Mouse (Mus musculus) urinary bladder, postnatal 36 days (tissue): Measurements from ENCODE around the gene Scrg1.
"Not testable (repeated sequence)": the region's sequence is repeated elsewhere in the genome, so short reads cannot be mapped to it uniquely, and the experiment has no call there.

ENCODE experiments used
- DNase-seq, 2 experiments: peaks; one replicate each; pipeline ENCODE4 v3.0.0; 2022; ENCODE audit warnings: low spot score in 2 of 2, mixed read lengths in 1 of 2

Gene Scrg1

DNA sequence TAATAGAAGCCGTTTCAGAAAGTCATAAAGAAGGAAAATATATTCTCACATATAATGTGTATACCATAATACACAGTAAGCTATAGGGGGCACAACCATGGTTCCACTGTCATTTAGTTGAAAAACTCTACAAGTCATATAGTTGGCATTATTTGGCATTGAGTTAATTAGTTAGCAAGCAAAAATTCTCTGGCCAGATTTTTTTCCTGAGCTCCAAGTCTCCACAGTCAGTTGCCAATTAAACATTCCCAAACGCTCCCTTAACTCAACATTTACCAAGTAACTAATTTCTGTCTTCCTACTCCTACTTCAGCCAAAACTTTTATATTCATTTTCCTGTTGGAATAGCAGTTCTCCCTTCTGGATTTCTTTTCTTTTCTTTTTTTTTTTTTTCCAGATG is 2.4 kb upstream of the Scrg1 start:
- DNase-seq = no peak

DNA sequence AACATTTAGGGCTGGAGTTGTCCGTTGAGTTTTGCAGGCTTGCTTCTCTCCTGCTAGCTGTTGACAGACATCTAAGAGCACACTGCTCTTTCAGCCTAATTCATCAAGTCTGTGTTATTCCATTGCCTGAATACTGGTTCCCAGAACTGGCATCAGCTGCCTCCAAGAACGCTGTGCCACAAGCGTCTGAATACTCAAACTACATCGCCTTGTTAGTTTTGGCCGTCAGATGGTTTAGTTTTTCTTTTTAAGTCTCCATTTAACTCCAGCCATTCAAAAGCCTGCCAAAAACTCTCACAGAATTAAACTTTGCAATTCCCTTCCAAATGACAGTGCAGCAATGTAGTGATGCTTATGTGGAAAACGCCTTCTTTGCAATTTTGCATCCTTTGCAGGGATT is 1.4 kb downstream of the Scrg1 start:
- DNase-seq = no peak

GRCm38 (mm10) chr8:57457942-57458341 is 2.2 kb downstream of the Scrg1 start:
- no peak for DNase-seq

GRCm38 (mm10) chr8:57462839-57463238 is 7.1 kb downstream of the Scrg1 start:
- no peak for DNase-seq

- no peak for DNase-seq
These were observed 8.0 kb downstream of the Scrg1 start for GRCm38 (mm10) chr8:57463757-57464156.

DNA sequence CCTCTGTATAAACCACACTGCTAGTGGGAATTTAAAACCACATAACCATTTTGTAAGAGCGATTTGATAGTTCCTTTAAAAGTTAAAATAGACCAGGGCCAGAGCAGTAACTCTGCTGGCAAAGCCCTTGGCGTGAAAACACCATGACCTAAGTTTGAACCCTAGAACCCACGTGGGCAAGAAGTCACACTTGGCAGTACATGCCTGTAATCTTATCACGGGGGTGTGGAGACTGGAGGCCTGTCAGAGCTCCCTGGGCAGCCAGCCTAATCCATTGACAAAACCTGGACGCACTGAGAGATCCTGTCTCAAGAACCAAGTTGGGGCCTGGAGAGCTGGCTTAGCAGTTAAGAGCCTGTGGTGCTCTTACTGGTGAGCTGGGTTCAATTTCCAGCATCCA is 12.9 kb downstream of the Scrg1 start:
- peak; percentile 42 to 80 for DNase-seq

GRCm38 (mm10) chr8:57470863-57471262 is 15.1 kb downstream of the Scrg1 start:
- no peak for DNase-seq

DNA sequence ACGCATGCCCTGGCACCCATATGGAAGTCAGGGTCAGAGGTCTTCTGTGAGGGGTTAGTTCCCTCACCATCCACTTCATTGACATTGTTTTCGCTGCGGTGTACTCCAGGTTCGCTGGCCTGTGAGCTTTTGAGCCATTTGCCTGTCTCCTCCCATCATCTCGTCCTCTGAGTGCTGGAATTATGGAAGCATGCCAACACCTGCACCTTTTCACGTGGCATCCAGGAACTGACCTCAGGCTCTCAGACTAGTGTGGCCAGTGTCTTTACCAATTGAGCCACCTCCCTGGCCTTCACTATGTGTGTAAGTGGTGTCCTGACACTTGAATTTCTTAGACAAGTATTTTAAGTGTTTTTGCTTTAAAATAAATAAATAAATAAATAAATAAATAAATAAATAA is 18.0 kb downstream of the Scrg1 start:
- DNase-seq = no peak

DNA sequence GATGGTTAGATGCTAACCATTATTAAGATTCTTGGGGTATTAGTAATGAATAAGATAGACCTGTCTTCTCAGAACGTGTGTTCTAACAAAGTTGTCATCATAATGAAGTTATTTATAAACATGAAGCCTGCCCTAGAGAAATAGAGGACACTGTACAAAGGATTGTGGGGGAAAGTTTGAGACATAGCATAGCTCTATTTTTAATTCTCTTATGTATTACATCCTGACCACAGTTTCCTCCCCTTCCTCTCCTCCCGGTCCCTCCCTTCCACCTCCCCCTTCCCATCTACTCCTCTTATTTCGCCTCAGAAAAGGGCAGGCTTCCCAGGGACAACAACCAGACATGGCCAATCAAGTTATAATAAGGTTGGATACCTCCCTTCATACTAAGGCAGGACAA is 22.7 kb downstream of the Scrg1 start:
- no peak for DNase-seq

GRCm38 (mm10) chr8:57479700-57480099 is 24.0 kb downstream of the Scrg1 start:
- no peak for DNase-seq

GRCm38 (mm10) chr8:57480606-57481005 is 24.9 kb downstream of the Scrg1 start:
- no peak for DNase-seq

DNA sequence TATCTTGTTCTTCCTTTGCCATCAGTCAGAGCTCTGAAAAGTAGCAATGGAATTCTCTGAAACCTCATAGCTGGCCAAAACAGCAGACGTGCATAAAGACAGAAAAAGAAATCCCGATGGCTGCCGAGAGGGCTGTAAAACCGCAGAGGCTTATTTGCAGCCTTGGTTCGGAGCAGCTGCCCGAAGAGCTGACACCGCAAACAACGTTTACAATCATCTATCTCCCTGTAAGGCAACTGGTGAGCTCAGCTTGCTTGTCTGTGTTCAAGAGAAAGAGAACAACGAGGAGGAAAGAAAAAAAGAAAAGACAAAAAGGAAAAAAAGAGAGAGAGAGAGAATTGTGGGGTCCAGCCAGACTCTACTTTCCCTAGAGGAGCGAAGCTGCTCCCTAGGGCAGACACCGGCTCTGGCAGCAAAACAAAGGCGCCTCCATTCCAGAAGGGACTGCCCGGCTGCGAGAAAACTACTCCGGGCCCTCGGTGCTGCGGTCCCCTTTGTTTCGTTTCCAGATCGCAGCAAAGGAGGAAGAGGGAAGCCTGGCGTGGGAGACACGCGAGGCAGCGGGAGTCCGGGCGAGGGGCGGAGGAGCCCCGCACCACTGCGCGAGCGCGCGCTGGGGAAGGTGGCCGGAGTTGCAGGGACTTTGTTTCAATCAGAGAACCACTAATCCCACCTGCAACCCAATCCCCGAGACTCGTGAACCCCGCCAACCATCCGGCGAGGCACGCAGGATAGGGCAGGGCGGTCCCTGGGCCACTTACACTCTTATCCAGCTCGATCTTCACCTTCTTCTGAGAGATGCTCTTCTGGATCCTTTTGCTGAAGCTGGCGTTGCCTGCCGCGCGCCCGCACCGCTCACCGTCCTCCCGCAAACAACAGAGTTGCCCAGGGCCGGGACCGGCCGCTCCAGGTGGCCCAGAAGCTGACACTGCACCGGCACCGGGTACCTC is 31.0 kb downstream of the Scrg1 start:
- DNase-seq = peak; percentile 23 to 36

GRCm38 (mm10) chr8:57487441-57488155 is 31.9 kb downstream of the Scrg1 start, which contains the start of gene Sap30:
Gene Sap30 (minus strand): TSS chr8:57487860.
- peak; percentile 97 to 99 for DNase-seq

DNA sequence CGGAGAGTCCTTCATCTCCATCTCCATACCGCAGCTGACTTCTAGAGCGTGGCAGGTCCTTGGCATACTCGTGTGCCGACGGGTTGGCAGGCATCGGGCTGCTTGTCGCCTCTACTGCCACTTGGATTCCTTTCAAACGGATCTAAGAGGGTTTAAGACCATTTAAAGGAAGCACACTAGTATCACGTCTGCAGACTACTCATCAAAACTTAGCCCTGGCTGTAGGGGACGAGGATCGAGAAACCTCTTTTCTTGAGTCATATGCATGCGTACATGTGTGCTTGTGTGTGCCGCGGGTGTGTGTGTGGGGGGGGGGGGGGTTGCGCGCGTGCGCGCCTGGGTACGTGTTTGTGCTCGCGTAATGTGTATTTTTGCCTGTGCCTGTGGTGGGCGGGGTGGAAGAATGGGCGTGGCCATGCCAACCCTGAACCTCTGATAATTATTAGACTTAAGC is 32.6 kb downstream of the Scrg1 start:
- peak; percentile 37 to 64 for DNase-seq

DNA sequence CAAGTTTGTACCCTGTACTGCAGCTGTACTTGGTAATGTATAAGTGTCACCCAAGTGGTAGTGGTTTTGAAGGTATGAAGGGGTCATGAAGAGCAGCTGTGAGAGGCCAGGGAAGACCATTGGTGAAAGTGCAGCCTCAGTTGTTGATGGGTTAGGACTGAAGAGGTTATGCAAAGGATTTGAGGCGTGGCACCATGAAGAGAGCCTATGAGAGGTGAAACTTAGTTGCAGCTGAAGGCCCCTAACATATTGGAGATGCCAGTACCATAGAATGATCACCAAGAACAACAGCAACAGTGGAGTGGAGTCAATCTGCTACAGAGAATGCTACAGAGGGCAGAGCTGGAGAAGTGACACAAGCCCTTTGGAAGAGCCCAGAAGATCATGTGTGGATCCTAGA is 33.6 kb downstream of the Scrg1 start:
- no peak for DNase-seq

GRCm38 (mm10) chr8:57489896-57490295 is 34.2 kb downstream of the Scrg1 start:
- DNase-seq = no peak

- no peak for DNase-seq
These were observed 36.1 kb downstream of the Scrg1 start for GRCm38 (mm10) chr8:57491873-57492272.

DNA sequence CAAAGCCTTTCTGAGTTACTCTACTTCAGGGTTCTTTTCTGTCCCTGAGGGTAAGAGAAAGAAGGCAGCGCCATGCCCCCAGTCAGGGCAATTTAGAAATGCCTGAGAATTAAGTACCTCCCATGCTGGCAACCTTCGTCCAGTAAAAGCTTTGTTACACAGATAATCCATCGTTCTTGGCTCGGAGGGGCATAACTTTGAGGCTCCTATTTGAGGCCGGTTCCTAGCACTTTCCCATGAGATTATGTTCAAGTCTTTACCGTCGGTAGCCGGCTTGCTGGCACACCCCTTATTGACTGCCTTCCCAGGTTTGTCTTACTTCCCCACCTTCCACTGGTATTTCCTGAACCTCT is 42.7 kb downstream of the Scrg1 start:
- DNase-seq = no peak

DNA sequence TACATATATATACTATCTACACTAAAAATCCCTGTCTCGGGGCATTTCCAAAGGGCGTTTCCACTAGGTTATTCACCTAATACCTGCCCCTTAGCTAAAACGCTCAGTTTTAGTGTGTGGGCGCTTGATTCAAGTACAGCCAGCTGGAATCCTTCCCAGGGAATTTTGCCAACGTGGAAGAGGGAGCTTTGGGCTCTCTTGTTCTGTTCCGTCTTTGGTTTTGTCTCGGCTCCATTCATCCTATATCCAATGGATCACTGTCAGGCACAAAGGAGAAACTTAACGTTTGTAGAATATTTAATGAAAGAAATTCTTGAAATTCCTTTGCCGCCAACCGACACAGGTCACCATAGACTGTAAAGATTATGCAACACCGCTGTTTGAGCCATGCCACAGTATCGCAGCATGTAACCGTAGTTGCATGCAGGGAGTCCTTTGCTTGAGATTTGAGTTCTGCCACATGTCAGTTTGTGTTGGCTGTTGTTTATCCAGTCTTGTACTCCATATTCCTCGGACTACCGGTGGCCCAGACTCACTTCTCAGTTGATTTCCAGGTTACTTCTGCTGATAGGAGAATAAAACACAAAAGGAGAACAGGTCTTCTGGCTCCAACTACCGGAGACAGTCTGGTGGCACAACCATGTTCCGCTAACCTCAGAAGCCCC is 43.3 kb downstream of the Scrg1 start:
- peak in 1 of 2 experiments; percentile 30 for DNase-seq

DNA sequence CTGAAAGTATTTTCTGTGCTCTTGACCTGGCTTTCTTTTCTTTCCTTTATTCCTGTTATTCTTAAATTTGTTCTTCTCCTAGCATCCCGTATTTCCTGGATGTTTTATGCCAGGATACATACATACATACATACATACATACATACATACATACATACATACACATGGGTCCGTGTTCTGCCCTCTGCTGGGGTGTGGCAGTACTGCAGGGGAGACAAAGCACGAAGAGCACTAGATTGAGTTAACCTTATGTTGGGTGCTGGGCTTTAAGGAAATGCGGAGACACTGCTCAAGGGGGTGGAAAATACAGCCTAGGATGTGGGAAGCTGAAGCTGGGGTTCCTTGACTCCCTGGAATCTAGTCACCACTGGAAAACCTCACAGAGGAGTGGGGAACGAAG is 47.9 kb downstream of the Scrg1 start:
- DNase-seq = peak; percentile 48 to 52

DNA sequence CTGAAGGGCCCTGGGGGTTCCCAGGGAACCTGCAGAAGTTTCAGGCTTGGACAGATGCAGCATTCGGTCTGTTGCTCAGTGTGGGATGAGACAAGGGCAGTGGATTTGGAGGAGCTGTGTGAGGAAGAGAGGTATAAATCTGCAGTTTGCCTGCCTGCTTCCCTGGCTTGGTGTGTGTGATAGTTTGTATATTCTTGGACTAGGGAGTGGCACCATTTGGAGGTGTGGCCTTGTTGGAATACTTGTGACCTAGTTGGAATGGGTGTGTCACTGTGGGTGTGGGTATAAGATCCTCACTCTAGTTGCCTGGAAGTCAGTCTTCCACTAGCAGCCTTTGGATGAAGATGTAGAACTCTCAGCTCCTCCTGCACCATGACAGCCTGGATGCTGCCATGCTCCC is 49.8 kb downstream of the Scrg1 start:
- not testable (repeated sequence) for DNase-seq

GRCm38 (mm10) chr8:57507556-57508063 is 51.9 kb downstream of the Scrg1 start:
- DNase-seq = no peak
